Mouse (Mus musculus) heart, adult 11 months (tissue): ENCODE measurements around the gene Ndufs1.

Experiments
- DNase-seq: peaks from one replicate; pipeline ENCODE4 v3.0.0; 2022

The Ndufs1 gene

DNA sequence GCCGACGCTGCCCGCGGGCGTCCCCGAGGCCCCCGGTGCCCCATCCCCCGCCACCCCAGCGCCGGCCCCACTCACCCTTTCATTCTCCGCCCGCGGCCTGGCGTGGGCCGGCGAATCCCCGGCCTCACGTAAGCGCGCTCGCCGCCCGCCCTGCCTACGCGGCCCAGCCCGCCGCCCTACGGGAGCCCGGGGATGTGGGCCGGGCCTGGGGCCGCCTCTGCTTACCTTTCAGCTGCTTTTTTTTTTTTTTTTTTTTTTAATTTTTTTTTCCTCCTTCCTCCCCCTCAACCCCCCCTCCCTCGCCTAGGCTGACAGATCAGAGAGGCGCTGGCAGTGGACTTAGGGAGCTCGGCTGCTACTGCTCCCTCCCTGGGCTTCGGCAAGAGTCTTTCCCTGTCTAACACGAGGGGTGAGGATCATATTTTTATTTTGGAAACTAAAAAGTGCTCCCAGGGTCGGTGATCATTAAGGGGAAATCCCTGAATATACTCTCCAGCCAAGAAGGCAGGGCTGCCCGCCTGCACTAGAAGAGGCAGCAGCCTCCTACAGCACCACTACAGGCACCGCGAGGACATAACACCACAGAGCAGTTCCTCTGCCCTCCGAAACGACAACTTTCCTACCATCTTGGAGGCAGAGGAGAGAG, 62.4 kb downstream of the Ndufs1 start, which contains the start of gene Ino80d:
TSS of gene Ino80d (minus strand) at position 532 of the 646 bp plus-strand sequence.
- DNase-seq = peak; percentile 99

DNA sequence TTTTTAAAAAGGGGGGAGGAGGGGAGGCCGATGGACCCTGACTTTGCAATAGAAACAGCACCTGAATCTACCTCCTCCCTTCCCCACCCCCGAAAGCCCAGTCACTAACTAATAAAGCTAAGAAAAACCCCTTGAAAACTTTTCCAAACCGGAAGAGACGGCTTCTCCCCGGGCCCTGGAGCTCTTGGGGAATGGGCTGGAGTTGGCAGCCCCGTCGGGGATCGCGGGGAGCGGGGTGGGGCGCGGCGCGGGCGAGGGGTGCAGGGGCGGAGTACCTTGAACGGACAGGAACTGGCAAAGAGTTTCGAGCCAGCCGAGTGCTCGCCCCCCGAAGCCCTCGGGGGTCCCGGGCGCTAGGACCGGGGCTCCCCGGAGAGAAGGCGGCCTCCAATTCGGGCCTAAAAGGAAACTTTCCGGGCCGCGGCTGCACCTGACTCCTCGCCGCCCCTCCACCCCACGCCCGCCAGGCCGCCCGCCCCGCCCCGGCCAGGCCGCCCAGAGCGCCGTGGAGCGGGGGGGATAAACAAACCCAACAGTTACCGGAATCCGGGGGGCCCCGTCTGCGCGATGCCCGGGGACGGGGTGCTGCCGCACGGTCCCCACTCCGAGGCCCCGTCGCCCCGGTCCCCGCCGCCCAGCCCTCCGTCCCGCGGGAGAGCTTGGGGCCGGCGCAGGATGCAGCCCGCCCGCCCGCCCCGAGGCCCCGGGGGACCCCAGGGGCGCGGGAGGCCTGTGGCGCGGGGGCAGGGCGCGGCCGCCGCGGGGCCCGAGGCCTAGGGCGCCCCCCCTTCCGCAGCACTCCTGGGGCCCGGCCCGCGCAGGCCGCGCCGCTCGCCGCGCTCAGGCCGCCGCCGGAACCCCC, 63.1 kb downstream of the Ndufs1 start:
- DNase-seq = peak; percentile 98

DNA sequence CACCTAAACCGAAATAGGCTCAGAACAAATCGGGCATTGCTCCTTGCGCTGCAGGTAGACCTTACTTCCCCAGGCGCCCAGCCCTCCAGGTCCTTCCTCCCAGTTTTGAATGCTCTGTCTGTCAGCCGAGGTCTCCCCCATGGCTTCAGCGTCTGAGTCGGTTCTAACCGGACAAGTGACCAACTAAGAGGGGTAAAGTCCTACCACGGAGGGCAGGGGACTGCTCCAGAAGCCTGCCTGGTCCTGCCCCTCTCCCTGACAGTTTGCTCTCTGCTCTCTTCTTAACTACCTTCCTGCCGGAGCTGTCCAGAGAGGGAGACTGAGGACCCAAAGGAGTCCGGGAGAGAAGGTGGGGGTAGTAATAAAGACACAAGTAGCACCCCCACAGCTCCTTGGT, 63.8 kb downstream of the Ndufs1 start:
- peak; percentile 95 for DNase-seq

DNA sequence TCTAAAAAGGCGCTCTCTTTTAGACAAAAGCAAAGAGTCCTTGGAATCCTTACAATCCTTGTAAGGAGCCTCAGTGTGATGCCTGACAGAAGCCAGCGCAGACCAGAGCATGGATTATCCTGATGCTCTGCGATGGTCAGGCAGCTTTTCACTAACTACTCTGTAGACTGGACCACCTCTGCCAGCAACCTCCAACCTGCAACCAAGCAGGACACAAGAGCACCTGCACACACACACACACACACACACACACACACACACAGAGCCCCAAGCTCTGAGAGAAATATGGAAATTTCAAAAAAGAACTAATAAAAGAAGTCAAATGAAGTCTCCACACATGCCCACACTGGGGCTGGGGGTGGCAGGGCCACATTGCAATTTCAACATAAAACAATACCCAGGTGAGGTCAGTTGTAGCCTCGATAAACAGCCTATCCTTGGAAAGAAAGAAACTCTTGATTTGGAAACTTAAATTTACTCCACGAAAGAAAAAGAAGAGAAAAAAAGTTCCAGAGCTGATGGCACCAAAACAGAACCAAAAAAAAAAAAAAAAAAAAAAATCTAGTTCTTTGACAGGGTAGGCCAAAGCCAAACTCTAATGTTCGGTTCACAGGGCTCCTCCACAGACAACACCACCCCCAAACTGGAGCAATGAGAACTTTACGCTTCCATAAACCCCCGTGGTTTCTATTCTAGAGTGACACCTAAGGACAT, 64.3 kb downstream of the Ndufs1 start:
- DNase-seq = no peak

DNA sequence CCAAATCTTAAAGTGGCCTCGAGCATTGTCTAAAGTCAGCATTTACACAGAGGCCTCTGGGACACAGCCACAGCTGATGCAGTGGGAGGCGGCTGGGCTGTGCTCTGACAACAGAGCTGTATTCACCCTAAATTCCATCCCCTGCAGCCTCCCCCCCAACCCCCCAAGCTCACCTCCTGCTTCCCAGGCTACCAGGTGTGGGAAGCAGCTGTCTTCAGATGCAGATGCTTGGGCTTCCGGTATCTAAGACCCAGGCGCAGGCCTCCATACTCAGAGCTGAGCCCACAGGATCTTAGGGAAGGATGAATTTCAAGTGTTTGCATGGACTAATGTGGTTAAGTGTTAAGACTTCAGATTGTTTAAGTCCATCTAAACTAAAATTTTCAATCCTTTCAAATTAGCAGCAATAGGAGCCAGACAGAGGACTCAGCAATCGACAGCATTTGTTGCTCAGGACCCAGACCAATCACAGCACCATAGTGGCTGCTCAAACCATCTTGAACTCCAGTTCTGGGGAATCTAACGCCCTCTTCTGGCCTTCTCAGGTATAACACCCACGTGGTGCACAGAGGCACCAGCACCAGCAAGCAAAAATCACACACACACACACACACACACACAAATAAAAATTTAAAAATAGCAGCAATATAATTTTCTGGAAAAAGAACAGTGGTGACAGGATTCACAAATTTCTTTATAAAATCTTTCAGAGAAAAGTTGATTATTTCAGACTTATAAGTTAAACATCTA, 65.9 kb downstream of the Ndufs1 start:
- DNase-seq = no peak

DNA sequence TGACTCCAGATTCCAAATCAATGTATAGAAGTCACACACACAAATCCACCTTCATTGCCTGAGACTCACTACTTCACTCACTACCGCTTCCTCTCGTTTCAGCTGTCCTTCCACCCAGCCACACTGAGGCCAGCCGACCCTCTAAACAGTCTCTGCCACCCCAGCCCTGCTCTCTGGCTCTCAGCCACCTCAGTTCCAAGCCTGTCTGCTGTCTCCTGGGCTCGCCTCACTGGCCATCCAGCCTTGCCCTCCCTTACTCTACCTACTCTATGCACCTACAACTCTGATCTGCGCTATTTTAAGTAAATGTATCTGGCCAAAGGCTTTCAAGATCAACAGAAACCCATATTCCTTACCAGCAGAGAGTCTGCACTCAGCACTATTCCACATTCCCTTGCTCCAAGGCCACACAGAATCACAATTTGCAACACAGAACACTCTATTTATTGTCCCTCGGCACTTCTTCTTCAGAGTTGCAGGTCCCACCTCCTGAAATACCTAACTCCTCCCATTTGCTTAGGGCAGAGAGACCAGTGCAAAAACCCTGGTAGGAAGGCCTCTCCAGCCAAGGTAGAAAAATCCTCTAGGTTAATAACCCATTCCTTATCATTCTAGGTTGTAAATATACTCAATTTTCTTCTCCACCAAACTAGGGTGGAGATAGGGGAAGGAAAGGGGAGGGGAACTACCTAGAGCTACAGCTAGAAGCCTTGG, 68.9 kb downstream of the Ndufs1 start:
- peak; percentile 83 for DNase-seq

DNA sequence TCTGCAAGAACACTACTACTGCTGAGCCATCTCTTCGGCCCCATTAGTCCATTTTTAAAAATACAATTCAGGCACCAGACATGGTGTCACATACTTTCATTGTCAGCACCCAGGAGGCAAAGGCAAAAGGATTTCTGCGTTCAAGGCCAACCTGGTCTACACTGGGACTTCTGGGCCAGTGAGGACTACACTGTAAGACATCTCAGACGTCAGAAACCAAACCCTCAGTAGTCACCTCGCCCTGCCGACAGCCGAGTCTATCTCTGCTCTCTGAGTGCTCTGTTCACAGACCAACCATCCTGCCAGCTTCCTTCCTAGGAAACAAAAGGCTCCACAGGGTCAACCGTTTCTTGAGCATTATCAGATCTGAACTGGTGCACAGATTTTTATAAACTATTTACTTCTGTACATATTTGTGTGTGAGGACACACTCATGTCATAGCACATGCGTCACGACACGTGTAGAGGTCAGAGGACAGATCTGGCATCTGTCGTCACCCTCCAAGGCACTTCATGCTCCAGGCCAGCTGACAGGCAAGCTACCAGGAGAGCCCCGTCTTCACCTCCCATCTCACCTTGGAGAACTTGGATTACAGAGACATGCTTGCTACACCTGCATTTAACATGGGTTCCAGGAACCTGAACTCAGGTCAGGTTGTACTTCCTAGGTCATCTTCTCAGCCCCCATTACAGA, 73.7 kb downstream of the Ndufs1 start:
- DNase-seq = peak; percentile 77

DNA sequence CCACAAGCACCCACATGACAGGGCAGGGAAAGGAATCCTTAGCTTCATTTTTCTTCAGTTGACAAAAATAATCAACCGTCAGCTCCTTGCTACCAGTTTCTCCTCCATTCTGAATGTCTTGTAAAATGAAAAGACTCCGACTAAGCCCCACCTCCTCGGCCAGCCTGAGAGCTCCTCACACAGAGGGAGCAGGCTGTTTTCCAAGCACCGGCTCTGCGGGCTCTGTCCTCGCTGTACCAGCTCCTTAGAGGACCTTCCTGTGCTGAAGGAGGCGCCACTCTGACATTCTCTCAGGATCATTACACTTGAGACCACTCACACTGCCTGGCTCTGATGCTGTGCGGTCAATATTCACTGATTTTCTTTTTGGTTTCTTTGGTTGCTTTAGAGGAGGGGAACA, 76.4 kb downstream of the Ndufs1 start:
- peak; percentile 13 for DNase-seq

DNA sequence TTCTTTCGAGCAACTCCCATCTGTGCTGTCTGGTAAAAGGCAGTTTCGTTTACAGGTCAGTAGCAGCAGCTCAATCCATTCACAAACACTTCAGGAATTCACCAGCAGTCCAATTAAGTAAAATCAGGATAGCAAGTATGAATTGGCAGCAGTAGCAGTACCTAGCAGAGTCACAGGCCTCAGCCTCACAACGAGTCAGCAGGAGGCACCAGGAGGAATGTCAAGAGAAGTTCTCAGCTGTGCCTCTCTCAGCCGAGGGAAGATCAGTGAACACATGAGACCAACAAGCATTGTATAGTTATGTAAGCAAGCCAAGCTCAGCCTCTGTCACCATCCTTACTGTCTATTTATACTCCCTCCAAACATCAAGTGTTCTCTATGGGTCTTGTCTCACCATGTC, 77.8 kb downstream of the Ndufs1 start:
- peak; percentile 84 for DNase-seq

DNA sequence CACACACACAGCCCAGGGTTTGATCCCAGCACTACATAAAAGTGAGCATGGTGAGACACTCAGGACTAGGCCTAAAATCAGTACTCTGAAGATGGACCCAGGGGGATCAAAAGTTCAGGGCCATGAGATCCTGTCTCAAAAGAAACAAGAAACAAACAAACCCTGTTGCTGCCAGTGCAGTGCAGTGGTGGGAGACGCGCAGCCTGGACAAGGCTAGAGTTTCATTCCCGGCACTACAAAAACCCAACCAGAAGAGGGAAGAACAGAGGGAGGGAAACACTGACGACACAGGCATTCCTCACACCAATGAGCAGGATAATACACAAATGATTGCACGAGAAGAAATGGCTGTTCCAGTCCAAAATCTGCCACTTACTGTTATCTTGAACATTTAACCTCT, 80.6 kb downstream of the Ndufs1 start:
- peak; percentile 55 for DNase-seq
